Mouse (Mus musculus): ENCODE results near the gene Zhx3. TPM values are rescaled to one million over a fixed set of nuclear protein-coding genes. Genes with fewer than 3 reads are reported as not detected.

The Zhx3 gene
- polyA plus RNA-seq (2015; fragmentation: Nextera tagmentation; extraction: Ambion mirVana): 11.4 and 12.3 TPM in 2 replicates

DNA sequence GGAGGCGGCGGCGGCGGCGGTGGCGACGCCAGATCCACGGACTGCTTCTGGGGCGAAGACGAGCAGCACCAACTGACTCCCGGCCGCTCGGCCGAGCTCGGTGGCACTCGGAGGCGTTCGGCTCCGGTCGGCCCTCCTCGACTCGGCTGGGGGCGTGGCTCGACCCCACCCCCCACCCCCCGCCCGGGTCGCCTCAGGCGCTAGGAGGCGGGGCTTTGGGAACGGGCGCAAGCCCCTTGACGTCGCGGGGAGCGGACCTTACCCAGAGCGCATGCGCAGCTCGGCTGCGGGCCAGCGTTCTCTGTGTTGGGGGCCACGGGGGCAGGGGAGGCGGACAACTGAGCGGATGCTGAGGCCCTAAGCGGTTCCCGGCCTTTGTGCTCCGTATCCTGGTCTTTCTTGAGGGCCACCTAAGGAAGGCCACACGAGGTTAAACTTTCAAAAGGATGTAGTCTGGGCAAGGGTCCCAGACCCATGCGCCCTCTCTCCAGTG lies at the start of gene Zhx3:
TSS of gene Zhx3 (minus strand) at position 109 of the 493 bp plus-strand sequence.
- under 1% methylated on average over 39 of the region's 48 CpGs for WGBS
- Histone ChIP-seq H3K27me3 (ENCODE audit: control insufficient read depth, insufficient read depth, low read depth, low read length) (no peaks in the 10 kb centered on the region), H3K4me3 (ENCODE audit: low read length) (peak within 1 kb of the TSS; percentile 96), H3K9ac (ENCODE audit: low read length) (peak within 1 kb of the TSS; percentile 99), H3K9me3 (ENCODE audit: control insufficient read depth, low read length) (no peaks in the 10 kb centered on the region), H3K36me3 (ENCODE audit: control insufficient read depth, insufficient read depth, low read length) (no peaks in the 10 kb centered on the region), H3K27ac (ENCODE audit: low read length) (peak within 1 kb of the TSS; percentile 99), H3K4me1 (replicated peaks; ENCODE audit: control insufficient read depth, insufficient read depth, low read length) (peaks cover 6% of the 10 kb centered on the region), H3K4me2 (ENCODE audit: low read depth, low read length) (peak within 1 kb of the TSS; percentile 83)
- peak; percentile 98 for ATAC-seq (ENCODE audit: low read depth)

DNA sequence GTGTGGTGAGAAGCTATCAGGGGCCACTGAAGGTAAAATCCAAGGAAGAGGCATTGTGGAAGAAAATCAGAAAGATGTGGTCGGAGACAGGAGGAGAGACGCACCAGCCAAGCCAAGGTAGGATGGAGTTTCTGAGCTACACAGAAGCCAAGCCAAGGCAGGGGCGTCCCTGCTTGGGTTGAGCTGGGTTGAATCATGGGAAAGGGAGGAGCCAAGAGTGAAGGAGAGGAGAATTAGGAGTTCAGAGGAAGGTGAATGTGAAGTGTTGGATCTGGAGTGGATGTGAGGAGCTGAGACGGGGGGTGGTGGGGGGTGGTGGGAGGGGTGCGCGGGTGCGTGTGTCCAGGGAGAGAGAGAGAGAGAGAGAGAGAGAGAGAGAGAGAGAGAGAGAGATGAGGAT lies 48.5 kb upstream of the Zhx3 start:
- Histone ChIP-seq H3K27me3 (ENCODE audit: control insufficient read depth, insufficient read depth, low read depth, low read length) (no peaks in the 10 kb centered on the region), H3K4me2 (ENCODE audit: low read depth, low read length) (peak overlapping the region; percentile 35), H3K9me3 (ENCODE audit: control insufficient read depth, low read length) (peaks cover 3% of the 10 kb centered on the region; the same call in 1 of the 2 replicates), H3K4me1 (replicated peaks; ENCODE audit: control insufficient read depth, insufficient read depth, low read length) (peaks cover 6% of the 10 kb centered on the region), H3K27ac (ENCODE audit: low read length) (no peak overlapping the region), H3K9ac (ENCODE audit: low read length) (no peak overlapping the region), H3K36me3 (ENCODE audit: control insufficient read depth, insufficient read depth, low read length) (no peaks in the 10 kb centered on the region), H3K4me3 (ENCODE audit: low read length) (no peak overlapping the region)
- 29% methylated on average over 7 of the region's 7 CpGs for WGBS
- peak; percentile 54; the same call in 1 of the 2 replicates for ATAC-seq (ENCODE audit: low read depth)

DNA sequence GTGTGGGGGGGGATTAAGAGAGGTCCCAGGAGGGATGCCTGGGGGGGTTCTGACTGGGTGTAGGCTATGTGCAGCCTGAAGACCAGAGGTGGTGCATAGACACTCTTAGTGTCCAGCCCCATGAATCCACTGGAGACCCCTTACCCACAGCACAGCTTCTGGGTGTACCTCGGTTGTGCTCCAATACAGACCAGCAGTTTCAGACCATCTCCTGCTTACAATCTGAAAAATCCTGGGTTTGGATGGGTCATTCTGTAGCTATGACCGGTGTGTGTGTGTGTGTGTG lies 46.1 kb upstream of the Zhx3 start:
- Histone ChIP-seq H3K27ac (ENCODE audit: low read length) (no peak overlapping the region), H3K4me3 (ENCODE audit: low read length) (no peak overlapping the region), H3K27me3 (ENCODE audit: control insufficient read depth, insufficient read depth, low read depth, low read length) (no peaks in the 10 kb centered on the region), H3K4me1 (replicated peaks; ENCODE audit: control insufficient read depth, insufficient read depth, low read length) (peaks cover 10% of the 10 kb centered on the region), H3K36me3 (ENCODE audit: control insufficient read depth, insufficient read depth, low read length) (no peaks in the 10 kb centered on the region), H3K9me3 (ENCODE audit: control insufficient read depth, low read length) (peaks cover 3% of the 10 kb centered on the region; the same call in 1 of the 2 replicates), H3K4me2 (ENCODE audit: low read depth, low read length) (no peak overlapping the region), H3K9ac (ENCODE audit: low read length) (no peak overlapping the region)
- 68% methylated on average over 2 of the region's 2 CpGs for WGBS
- no peak for ATAC-seq (ENCODE audit: low read depth)

DNA sequence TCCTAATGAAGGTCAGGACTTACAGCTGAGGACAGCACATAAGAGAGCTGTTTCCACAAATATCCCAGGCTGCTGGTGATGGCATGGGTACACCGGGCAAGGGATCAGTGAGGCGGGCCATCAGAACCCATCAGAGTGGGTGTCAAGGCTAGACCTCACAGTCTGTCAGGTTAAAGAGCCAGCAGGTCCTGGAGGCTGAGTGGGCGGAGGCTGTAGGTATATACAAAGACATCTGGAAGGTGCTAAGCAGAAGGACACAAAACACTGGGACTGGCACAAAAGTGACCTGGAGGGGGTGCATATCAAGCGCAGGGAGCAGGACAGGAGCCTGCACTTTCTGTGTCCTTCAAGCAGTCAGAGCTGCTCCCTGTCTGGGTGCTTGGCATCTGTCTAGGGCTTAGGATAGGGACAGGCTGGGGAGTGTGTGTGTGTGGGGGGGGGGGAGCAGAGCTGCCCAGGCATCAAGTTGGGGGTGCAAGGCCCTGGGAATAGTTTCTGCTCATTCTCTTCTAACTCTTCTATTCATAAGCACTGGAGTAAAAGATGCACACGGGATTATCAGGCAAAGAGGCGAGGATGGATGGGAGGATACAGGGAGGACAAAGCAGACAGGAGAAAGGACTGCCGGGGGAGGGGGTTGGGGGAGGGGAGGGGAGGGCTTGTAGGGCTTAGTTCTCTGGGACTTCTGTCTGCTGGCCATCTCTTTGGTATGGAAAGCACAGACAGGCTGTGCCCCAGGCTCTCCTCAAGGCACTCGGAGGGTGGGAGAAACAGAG lies 45.5 kb upstream of the Zhx3 start:
- Histone ChIP-seq H3K36me3 (ENCODE audit: control insufficient read depth, insufficient read depth, low read length) (no peaks in the 10 kb centered on the region), H3K4me3 (ENCODE audit: low read length) (no peak overlapping the region), H3K27ac (ENCODE audit: low read length) (no peak overlapping the region), H3K27me3 (ENCODE audit: control insufficient read depth, insufficient read depth, low read depth, low read length) (peaks cover under 1% of the 10 kb centered on the region; the same call in 1 of the 2 replicates), H3K9me3 (ENCODE audit: control insufficient read depth, low read length) (peaks cover 3% of the 10 kb centered on the region; the same call in 1 of the 2 replicates), H3K4me2 (ENCODE audit: low read depth, low read length) (no peak overlapping the region), H3K4me1 (replicated peaks; ENCODE audit: control insufficient read depth, insufficient read depth, low read length) (peaks cover 10% of the 10 kb centered on the region), H3K9ac (ENCODE audit: low read length) (no peak overlapping the region)
- no peak for ATAC-seq (ENCODE audit: low read depth)
- 61% methylated on average over 8 of the region's 8 CpGs for WGBS

DNA sequence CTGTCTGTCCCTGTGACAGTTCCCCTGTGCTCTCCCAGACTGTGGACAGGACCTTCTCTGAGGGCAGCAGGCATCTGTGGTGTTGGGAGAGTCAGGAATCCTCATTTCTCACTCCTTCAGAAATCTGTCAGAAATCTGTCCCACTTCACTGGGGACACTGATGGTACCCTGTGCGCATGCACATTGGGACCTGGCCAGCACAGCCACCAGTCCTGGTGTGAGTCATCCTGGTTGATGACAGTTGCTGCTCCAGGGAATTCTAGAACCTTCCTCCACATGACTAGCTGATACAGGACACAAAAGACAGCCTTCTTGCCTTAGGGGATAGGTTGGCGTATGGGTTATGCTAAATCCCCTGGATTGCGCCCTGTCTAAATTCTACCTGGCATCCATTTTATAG lies 44.5 kb upstream of the Zhx3 start:
- 92% methylated on average over 3 of the region's 3 CpGs for WGBS
- no peak overlapping the region for H3K4me3 ChIP-seq (ENCODE audit: low read length)
- H3K4me2 ChIP-seq (ENCODE audit: low read depth, low read length): no peak overlapping the region
- no peak overlapping the region for H3K27ac ChIP-seq (ENCODE audit: low read length)
- H3K36me3 ChIP-seq (ENCODE audit: control insufficient read depth, insufficient read depth, low read length): no peaks in the 10 kb centered on the region
- no peak for ATAC-seq (ENCODE audit: low read depth)
- no peak overlapping the region for H3K9ac ChIP-seq (ENCODE audit: low read length)
- peaks cover 2% of the 10 kb centered on the region; the same call in 1 of the 2 replicates for H3K9me3 ChIP-seq (ENCODE audit: control insufficient read depth, low read length)
- peaks cover 11% of the 10 kb centered on the region for H3K27me3 ChIP-seq (ENCODE audit: control insufficient read depth, insufficient read depth, low read depth, low read length)
- H3K4me1 ChIP-seq (replicated peaks; ENCODE audit: control insufficient read depth, insufficient read depth, low read length): peaks cover 14% of the 10 kb centered on the region

DNA sequence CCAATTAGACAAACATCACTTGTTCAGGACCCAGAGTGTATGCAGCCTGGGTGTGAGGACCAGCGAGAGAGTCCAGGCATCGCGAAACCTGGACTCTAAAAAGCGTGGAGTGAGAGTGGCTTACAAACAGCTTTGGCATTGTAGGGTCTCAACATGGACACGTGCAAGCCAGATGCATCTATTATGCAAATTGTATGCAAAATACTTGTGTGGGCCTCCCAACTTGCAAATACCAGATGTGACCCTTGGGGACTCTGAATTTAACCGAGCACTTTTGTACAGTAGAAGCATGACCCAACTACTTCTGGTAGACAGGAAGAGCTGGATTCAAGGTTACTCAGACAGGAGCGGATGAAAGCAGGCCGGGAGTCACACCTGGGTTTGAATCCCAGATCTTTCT lies 43.9 kb upstream of the Zhx3 start:
- Histone ChIP-seq H3K36me3 (ENCODE audit: control insufficient read depth, insufficient read depth, low read length) (no peaks in the 10 kb centered on the region), H3K9me3 (ENCODE audit: control insufficient read depth, low read length) (no peaks in the 10 kb centered on the region), H3K4me3 (ENCODE audit: low read length) (no peak overlapping the region), H3K27me3 (ENCODE audit: control insufficient read depth, insufficient read depth, low read depth, low read length) (peaks cover 16% of the 10 kb centered on the region), H3K27ac (ENCODE audit: low read length) (no peak overlapping the region), H3K9ac (ENCODE audit: low read length) (no peak overlapping the region), H3K4me1 (replicated peaks; ENCODE audit: control insufficient read depth, insufficient read depth, low read length) (peaks cover 17% of the 10 kb centered on the region), H3K4me2 (ENCODE audit: low read depth, low read length) (no peak overlapping the region)
- WGBS: 82% methylated on average over 8 of the region's 8 CpGs
- ATAC-seq (ENCODE audit: low read depth): no peak

DNA sequence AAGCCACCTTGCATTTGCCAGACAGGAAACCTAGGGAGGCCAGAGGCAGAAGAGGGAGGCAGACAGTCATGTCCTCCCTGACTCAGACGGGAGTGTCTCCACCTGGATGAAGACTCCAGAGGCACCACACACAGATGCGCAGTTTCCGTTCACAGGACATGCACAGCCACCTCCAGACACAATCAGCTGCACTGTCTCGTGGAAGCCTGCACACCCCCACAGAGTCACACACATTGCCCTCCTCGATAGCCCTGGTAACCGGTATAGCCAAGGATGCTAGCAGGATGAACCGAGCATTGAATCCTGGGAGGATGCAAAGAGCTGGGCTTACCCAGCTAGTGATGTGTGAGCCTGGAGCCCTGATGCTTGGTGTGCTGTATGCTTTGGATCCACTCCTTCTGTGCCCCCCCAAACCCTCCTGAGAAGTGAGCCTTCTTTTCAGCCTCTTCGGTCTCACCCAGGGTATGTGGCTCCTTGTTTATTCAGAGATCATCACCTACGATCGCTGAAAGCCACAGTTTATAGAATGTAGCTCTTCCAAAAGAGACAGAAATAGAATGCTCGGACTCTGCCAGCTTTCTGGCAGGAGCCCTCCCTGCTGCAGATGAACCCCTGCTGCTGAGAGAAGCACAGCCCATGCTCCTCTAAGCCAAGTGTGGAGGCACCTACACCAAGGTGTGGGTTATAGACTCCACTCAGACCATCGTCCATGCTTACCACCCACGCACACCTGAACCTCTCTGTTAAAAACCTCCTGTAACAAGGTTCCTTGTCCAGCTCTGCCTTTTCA lies 43.2 kb upstream of the Zhx3 start:
- H3K9ac ChIP-seq (ENCODE audit: low read length): no peak overlapping the region
- peaks cover 18% of the 10 kb centered on the region for H3K4me1 ChIP-seq (replicated peaks; ENCODE audit: control insufficient read depth, insufficient read depth, low read length)
- peaks cover 23% of the 10 kb centered on the region for H3K27me3 ChIP-seq (ENCODE audit: control insufficient read depth, insufficient read depth, low read depth, low read length)
- no peak overlapping the region for H3K27ac ChIP-seq (ENCODE audit: low read length)
- no peaks in the 10 kb centered on the region for H3K36me3 ChIP-seq (ENCODE audit: control insufficient read depth, insufficient read depth, low read length)
- H3K4me3 ChIP-seq (ENCODE audit: low read length): no peak overlapping the region
- WGBS: 59% methylated on average over 13 of the region's 13 CpGs
- no peak overlapping the region for H3K4me2 ChIP-seq (ENCODE audit: low read depth, low read length)
- no peaks in the 10 kb centered on the region for H3K9me3 ChIP-seq (ENCODE audit: control insufficient read depth, low read length)
- ATAC-seq (ENCODE audit: low read depth): no peak

DNA sequence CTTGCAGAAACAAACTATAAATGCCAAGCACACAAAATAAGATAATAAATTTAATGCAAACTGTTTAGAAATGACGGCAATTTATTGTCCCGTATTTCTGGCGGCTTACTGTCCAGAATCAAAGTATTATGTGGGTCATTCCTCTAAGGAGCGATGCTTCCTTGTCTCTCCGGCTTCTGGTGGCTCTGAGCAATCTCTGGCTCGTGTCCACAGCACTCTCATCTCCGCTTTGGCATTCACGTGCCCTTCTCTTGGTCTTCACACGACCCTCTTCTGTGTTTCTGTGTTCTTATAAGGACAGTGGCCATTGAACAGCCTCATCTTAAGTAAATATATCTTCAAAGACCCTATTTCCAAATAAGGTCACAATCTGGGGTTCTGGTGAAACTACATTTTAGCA lies 41.9 kb upstream of the Zhx3 start:
- no peak overlapping the region for H3K4me3 ChIP-seq (ENCODE audit: low read length)
- H3K4me2 ChIP-seq (ENCODE audit: low read depth, low read length): no peak overlapping the region
- H3K27ac ChIP-seq (ENCODE audit: low read length): peak overlapping the region; percentile 16; the same call in 1 of the 2 replicates
- 61% methylated on average over 9 of the region's 9 CpGs for WGBS
- H3K9ac ChIP-seq (ENCODE audit: low read length): no peak overlapping the region
- peaks cover 30% of the 10 kb centered on the region for H3K27me3 ChIP-seq (ENCODE audit: control insufficient read depth, insufficient read depth, low read depth, low read length)
- ATAC-seq (ENCODE audit: low read depth): no peak
- H3K4me1 ChIP-seq (replicated peaks; ENCODE audit: control insufficient read depth, insufficient read depth, low read length): peaks cover 17% of the 10 kb centered on the region
- no peaks in the 10 kb centered on the region for H3K9me3 ChIP-seq (ENCODE audit: control insufficient read depth, low read length)
- no peaks in the 10 kb centered on the region for H3K36me3 ChIP-seq (ENCODE audit: control insufficient read depth, insufficient read depth, low read length)

DNA sequence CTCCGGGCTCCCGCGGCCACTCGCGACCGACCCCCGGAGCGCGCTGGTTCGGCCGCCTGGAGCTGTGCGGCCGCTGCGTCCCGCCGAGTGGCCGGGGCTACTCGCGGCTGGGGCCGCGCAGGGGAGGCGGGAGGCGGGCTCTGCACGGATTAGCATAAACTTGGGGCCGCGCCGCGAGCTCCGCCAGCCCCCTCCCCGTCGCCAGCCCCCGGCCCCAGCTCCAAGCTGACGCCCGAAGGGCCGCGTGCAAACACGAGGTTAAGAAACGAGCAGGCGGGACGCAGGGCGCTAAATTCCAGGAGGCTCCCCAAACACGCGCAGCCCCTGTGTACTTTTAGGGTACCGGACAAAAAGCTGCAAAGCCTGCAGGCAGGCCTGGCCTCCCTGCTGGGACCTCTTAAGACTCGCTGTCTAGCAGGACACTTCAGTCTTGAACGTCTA lies 39.5 kb upstream of the Zhx3 start, which contains the start of gene Emilin3:
TSS of gene Emilin3 (minus strand) at position 98 of the 441 bp plus-strand sequence.
- Histone ChIP-seq H3K4me1 (replicated peaks; ENCODE audit: control insufficient read depth, insufficient read depth, low read length) (peaks cover 17% of the 10 kb centered on the region), H3K36me3 (ENCODE audit: control insufficient read depth, insufficient read depth, low read length) (no peaks in the 10 kb centered on the region), H3K27ac (ENCODE audit: low read length) (no peak within 1 kb of the TSS), H3K27me3 (ENCODE audit: control insufficient read depth, insufficient read depth, low read depth, low read length) (peaks cover 30% of the 10 kb centered on the region), H3K4me2 (ENCODE audit: low read depth, low read length) (peak within 1 kb of the TSS; percentile 97), H3K4me3 (ENCODE audit: low read length) (peak within 1 kb of the TSS; percentile 59), H3K9ac (ENCODE audit: low read length) (peak within 1 kb of the TSS; percentile 67), H3K9me3 (ENCODE audit: control insufficient read depth, low read length) (no peaks in the 10 kb centered on the region)
- WGBS: under 1% methylated on average over 42 of the region's 46 CpGs
- peak; percentile 60 for ATAC-seq (ENCODE audit: low read depth)
